Mouse (Mus musculus) layer of hippocampus, adult 2 months (tissue): ENCODE data around the gene Epb41l4b. TPM values are rescaled to one million over a fixed set of nuclear protein-coding genes. Genes with fewer than 3 reads are reported as not detected.

ENCODE experiments used
- DNase-seq, 2 experiments: peaks; one replicate each; pipeline ENCODE4 v3.0.0; 2022; ENCODE audit warnings: low spot score in 2 of 2
- H3K27ac ChIP-seq: fragments of 200-600 bp; 2 replicates; pipeline ENCODE4 v1.8.1; 2022
- H3K4me3 ChIP-seq: fragments of 200-600 bp; 2 replicates; pipeline ENCODE4 v1.8.1; 2022; ENCODE audit warnings: mild to moderate bottlenecking
- CTCF ChIP-seq: fragments of 200-600 bp; conservative IDR thresholded peaks from 2 replicates; pipeline ENCODE4 v1.8.1; 2022; ENCODE audit warnings: antibody characterized with exemption, mild to moderate bottlenecking, moderate library complexity
- total RNA-seq, 2 experiments: library from RNA; stranded (reverse); gene quantifications; 2 replicates each; pipeline ENCODE4 v1.2.3; 2021

Gene Epb41l4b
- total RNA-seq, 2 experiments from 2014 or later = 20.3 to 26.7 TPM

- peak overlapping the region; percentile 65 for H3K27ac ChIP-seq
- peak in 1 of 2 experiments; percentile 8 for DNase-seq
These were observed 2.1 kb downstream of the Epb41l4b start for GRCm38 (mm10) chr4:57140992-57141717.

GRCm38 (mm10) chr4:57140200-57140799 lies 2.9 kb downstream of the Epb41l4b start:
- TF ChIP-seq CTCF = no peak
- H3K4me3 ChIP-seq = no peak overlapping the region
- H3K27ac ChIP-seq = no peak overlapping the region
- DNase-seq = no peak

More at GRCm38 (mm10) chr4:57140992-57141717, 2.1 kb downstream of the Epb41l4b start:
- H3K4me3 ChIP-seq = peak overlapping the region; percentile 68
- no peak for TF ChIP-seq CTCF

- TF ChIP-seq CTCF = no peak
- peak; percentile 34 to 57 for DNase-seq
- peak overlapping the region; percentile 28 for H3K4me3 ChIP-seq
- no peak overlapping the region for H3K27ac ChIP-seq
These were observed 3.8 kb downstream of the Epb41l4b start for GRCm38 (mm10) chr4:57139433-57139832.

DNA sequence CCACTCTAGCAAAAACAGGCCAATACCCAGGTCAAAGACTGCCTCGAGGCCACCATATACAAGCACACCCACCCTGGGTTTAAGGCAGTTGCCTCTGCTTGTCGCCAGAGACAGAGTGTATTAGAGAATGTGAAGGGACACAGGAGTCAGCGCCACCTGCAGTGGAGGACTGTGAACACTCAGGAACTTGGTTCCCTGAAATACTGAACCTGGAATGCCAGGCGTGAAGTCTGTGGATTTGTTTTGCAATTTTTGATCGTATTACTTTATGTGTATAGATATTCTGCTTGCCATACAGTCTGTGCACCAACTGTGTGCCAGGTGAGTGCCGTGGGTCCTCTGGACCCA lies 5.2 kb downstream of the Epb41l4b start:
- TF ChIP-seq CTCF = no peak
- no peak for DNase-seq
- no peak overlapping the region for H3K27ac ChIP-seq
- no peak overlapping the region for H3K4me3 ChIP-seq

DNA sequence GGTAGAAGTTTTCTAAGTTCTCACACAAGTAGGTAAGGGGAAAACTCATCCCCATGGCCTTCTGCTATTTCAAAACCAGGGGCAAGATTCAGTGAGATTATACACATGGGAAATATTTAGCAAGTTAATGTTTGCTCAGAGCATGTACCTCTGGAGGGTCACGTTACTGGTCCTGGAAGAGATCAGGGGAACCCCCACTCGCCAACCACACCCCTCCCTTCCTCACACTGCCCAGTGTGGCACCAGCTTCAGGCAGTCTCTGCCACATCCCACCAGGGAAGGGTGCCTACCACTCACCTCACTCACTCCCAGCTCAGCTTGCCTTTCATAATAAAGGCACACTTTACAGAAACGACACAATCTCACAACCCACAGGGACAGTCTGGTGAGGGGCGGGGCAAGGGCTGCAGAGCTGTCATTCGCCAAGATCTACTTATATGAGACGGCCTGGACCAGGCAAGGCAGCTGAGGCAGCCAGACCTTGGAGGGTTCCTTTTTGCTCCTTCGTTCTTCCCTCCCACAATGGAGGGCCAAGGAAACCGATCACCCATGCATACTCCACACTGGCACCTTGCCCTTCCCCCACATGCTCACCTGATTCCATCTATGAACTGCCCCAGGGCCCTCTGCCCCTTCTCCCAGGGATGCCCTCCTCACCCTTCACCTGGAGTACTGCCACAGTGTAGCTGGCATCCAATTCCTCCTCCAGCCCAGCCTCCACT lies 5.7 kb downstream of the Epb41l4b start:
- Histone ChIP-seq H3K4me3 (no peak overlapping the region), H3K27ac (no peak overlapping the region)
- TF ChIP-seq CTCF = no peak
- no peak for DNase-seq

DNA sequence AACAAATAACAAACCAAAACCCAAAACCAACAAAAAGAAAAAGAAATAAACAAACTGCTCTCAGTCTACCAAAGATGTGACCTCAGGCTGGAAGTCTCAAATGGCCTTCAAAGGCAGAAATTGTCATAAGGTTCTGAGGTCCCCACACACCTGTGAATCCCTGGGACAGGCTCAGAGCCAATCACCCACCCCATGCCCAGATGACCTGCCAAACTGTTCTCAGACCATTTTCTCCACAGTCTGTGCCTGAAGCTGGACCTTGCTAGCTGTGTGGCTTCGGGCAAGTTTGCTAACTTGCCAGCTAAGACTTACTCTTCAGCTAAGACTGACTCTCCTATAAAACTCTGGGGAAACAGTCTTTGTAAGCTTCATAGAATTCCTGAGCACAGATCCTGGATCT lies 7.8 kb downstream of the Epb41l4b start:
- no peak for DNase-seq
- no peak overlapping the region for H3K27ac ChIP-seq
- no peak for TF ChIP-seq CTCF

DNA sequence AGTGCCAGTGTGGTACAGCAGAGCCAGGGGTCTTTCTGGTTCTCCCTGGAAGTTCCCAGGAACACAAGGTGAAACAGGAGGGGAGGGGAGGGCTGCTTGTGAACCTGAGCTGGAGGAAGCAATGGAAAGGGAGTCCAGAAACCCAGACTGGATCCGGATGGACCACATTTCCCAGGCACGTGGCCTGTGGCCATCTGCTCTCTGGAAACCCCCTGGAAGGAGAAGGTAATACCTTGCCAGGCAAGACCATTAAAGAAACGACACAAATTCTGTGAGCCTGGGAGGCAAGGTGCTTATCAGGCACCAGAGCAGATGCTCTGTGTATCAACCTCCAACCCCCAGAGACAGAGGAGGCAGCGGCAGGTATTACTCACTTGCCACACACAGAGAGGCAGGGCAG lies 8.7 kb downstream of the Epb41l4b start:
- Histone ChIP-seq H3K4me3 (no peak overlapping the region), H3K27ac (no peak overlapping the region)
- DNase-seq = no peak
- TF ChIP-seq CTCF = no peak

More for the DNA sequence above, 7.8 kb downstream of the Epb41l4b start:
- no peak overlapping the region for H3K4me3 ChIP-seq

DNA sequence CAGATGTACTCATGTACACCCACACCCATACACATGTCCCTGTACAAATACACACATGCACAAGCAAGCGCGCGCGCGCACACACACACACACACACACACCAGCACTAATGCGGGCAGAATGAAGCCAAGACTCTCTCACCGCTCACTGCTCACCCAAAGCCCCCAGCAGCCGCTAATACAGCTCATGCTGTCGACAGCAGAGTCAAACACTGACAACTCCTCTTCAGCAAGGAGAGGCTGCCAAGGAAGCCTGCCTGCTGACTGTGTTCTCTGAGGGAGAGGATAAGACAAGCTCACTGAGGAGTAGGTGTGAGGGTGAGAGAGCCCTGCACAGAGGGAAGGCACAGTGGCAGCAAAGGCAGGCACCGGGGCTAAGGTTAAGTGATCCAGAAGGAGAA lies 11.4 kb downstream of the Epb41l4b start:
- H3K4me3 ChIP-seq = no peak overlapping the region
- peak in 1 of 2 experiments; percentile 23 for DNase-seq
- H3K27ac ChIP-seq = peak overlapping the region; percentile 43; the same call in 1 of the 2 replicates
- no peak for TF ChIP-seq CTCF

GRCm38 (mm10) chr4:57129718-57130515 lies 13.3 kb downstream of the Epb41l4b start:
- no peak for DNase-seq
- no peak overlapping the region for H3K4me3 ChIP-seq
- TF ChIP-seq CTCF = no peak
- no peak overlapping the region for H3K27ac ChIP-seq

DNA sequence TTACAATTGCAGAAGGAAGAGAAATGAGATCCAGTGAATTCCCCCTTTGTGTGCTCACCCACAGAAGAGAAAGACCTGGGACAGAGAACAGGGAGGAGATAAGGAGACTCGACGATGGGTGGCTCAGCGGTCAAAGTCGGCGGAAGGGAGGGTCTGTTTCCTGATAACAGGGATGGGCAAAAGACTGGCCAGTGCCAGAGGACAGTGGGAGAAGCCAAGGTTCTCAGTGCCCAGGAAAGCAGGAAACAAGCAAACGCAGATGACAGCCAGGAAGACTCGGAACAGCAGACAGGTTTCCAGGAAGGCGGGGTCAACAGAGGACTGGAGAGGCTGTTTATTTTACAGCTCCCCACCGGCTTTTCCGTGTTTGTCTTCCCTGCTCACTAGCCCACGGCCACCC lies 20.2 kb downstream of the Epb41l4b start:
- no peak for TF ChIP-seq CTCF
- H3K4me3 ChIP-seq = no peak overlapping the region
- no peak overlapping the region for H3K27ac ChIP-seq
- DNase-seq = no peak

DNA sequence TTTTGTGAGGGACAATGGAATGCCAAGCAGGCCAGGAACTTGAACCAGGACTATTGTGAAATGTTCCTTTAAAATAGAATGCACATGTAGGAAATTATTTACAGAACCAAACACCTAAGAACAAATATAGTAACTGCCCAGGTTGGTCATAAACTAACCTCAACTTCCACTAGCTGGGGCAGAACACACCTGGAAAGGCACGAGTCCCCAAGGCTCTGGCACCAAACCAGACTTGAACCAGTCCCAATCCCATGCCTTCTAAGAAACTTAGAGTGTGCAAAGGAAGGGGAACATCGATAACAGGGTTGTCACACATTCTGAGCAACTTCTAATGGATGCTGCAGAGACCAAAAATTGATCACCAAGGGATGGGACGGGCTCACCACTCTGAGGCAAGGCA lies 21.1 kb downstream of the Epb41l4b start:
- no peak for DNase-seq
- no peak overlapping the region for H3K4me3 ChIP-seq
- H3K27ac ChIP-seq = no peak overlapping the region
- TF ChIP-seq CTCF = no peak

DNA sequence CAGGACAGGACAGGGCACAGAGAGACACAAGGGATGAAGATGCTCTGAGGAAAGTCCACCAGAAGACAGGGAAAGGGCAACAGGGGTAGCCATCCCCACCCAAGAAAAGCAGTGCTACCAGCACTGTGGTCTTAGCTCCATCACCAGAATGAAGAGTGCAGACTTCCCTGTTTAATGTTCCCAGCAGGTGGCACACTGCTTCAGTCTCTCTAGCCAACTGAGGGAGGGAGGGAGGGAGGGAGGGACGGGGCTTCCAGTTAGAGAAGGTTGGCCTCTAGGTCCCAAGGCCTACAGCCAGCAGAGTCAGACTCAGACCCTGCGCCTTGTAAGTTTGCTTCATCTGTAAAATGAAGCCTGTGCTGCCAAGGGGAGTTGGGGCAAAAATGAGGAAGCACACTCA lies 22.7 kb downstream of the Epb41l4b start:
- Histone ChIP-seq H3K27ac (no peak overlapping the region), H3K4me3 (no peak overlapping the region)
- peak; percentile 63 for TF ChIP-seq CTCF
- DNase-seq = peak in 1 of 2 experiments; percentile 11

DNA sequence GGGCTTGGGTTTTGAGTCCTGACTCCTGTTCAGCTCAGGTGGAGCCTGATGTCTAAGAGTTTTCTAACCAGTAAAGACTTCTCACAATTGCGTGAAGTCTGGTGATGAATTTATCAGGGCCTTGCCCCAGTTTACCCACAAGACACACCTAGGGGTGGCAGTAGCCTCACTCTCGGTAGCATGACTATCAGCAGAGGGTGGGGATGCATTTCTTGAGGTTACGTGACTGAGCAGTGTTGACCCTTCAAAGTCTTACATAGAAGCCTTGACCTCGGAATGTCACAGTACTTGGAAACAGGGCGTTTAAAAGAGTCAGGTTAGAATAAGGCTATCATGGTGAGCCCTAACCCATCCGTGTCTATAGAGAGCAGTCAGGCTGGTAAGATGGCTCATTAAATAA lies 23.3 kb downstream of the Epb41l4b start:
- DNase-seq = no peak
- H3K27ac ChIP-seq = no peak overlapping the region
- TF ChIP-seq CTCF = no peak
- H3K4me3 ChIP-seq = no peak overlapping the region
